Mouse (Mus musculus) embryonic fibroblast, embryonic 13.5 days (primary cell): ENCODE data around the gene Adamts2.

Experiments used
- CTCF ChIP-seq: IDR thresholded peaks from 2 replicates; pipeline ENCODE4 v1.5.1; 2011; ENCODE audit warnings: mild to moderate bottlenecking, control low read depth, low read length, moderate library complexity, borderline replicate concordance; ENCODE audit not compliant: insufficient read depth
- POLR2A ChIP-seq: IDR thresholded peaks from 2 replicates; pipeline ENCODE4 v1.6.1; 2011; ENCODE audit warnings: low read depth, mild to moderate bottlenecking, control low read depth, low read length, moderate library complexity

GRCm38 (mm10) chr11:50653746-50654431 is 52.0 kb downstream of the Adamts2 start:
- TF ChIP-seq POLR2A (no peak), CTCF (no peak)
